Mouse (Mus musculus): Measurements from ENCODE around the gene Alg14. TPM values are rescaled to one million over a fixed set of nuclear protein-coding genes. Genes with fewer than 3 reads are reported as not detected.

Alg14 gene
- polyA plus RNA-seq, 1 experiment from 2014 or later, result 15.0 TPM

- Histone ChIP-seq H3K27me3 (ENCODE audit: control insufficient read depth, insufficient read depth, low read depth, low read length) (no peaks in the 10 kb centered on the region), H3K36me3 (ENCODE audit: control insufficient read depth, insufficient read depth) (no peaks in the 10 kb centered on the region), H3K4me1 (ENCODE audit: control insufficient read depth, low read depth, low read length) (no peaks in the 10 kb centered on the region), H3K4me3 (ENCODE audit: low read depth, low read length) (no peak overlapping the region), H3K27ac (ENCODE audit: low read length) (no peak overlapping the region), H3K9ac (ENCODE audit: low read depth, low read length) (no peak overlapping the region), H3K4me2 (ENCODE audit: low read depth, low read length) (no peak overlapping the region), H3K9me3 (replicated peaks; ENCODE audit: control insufficient read depth, low read length) (no peaks in the 10 kb centered on the region)
- no peak for ATAC-seq (ENCODE audit: low read depth)
- WGBS (ENCODE audit: insufficient replicate concordance), result 75% methylated on average over 6 of the region's 6 CpGs
Measured at GRCm38 (mm10) chr3:121336234-121336890, 44.8 kb downstream of the Alg14 start.

- Histone ChIP-seq H3K36me3 (ENCODE audit: control insufficient read depth, insufficient read depth) (no peaks in the 10 kb centered on the region), H3K4me2 (ENCODE audit: low read depth, low read length) (no peak overlapping the region), H3K4me1 (ENCODE audit: control insufficient read depth, low read depth, low read length) (no peaks in the 10 kb centered on the region), H3K27me3 (ENCODE audit: control insufficient read depth, insufficient read depth, low read depth, low read length) (no peaks in the 10 kb centered on the region), H3K4me3 (ENCODE audit: low read depth, low read length) (no peak overlapping the region), H3K9ac (ENCODE audit: low read depth, low read length) (no peak overlapping the region), H3K9me3 (replicated peaks; ENCODE audit: control insufficient read depth, low read length) (no peaks in the 10 kb centered on the region), H3K27ac (ENCODE audit: low read length) (no peak overlapping the region)
- WGBS (ENCODE audit: insufficient replicate concordance), result 43% methylated on average over 2 of the region's 2 CpGs
- no peak for ATAC-seq (ENCODE audit: low read depth)
Measured at GRCm38 (mm10) chr3:121338687-121339086, 47.1 kb downstream of the Alg14 start.

DNA sequence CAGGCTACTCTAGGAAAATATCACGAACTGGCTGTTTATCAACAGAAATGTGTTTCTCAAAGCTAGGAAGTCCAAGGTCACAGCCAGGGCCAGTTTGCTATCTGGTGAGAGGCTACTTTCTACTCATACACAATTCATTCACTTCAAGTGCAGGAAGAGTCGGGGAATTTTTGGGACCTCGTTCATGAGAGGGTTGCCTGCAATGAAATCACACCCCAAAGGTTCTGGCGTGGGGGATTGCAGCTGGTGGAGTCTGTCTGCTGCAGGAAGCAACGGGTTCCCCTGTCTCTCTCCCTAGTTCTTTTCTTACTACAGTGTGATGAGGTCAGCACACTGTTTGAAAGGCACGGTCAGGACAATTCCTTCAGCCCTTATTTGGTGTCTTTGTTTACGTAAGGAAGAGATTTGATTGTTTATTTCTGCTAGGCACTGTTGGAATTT, 48.8 kb downstream of the Alg14 start:
- peak overlapping the region; percentile 17; the same call in 1 of the 2 replicates for H3K27ac ChIP-seq (ENCODE audit: low read length)
- no peaks in the 10 kb centered on the region for H3K27me3 ChIP-seq (ENCODE audit: control insufficient read depth, insufficient read depth, low read depth, low read length)
- peaks cover 9% of the 10 kb centered on the region for H3K4me1 ChIP-seq (ENCODE audit: control insufficient read depth, low read depth, low read length)
- no peak overlapping the region for H3K4me2 ChIP-seq (ENCODE audit: low read depth, low read length)
- H3K36me3 ChIP-seq (ENCODE audit: control insufficient read depth, insufficient read depth), result no peaks in the 10 kb centered on the region
- H3K4me3 ChIP-seq (ENCODE audit: low read depth, low read length), result no peak overlapping the region
- H3K9ac ChIP-seq (ENCODE audit: low read depth, low read length), result no peak overlapping the region
- 27% methylated on average over 7 of the region's 7 CpGs for WGBS (ENCODE audit: insufficient replicate concordance)
- no peak for ATAC-seq (ENCODE audit: low read depth)
- no peaks in the 10 kb centered on the region for H3K9me3 ChIP-seq (replicated peaks; ENCODE audit: control insufficient read depth, low read length)

DNA sequence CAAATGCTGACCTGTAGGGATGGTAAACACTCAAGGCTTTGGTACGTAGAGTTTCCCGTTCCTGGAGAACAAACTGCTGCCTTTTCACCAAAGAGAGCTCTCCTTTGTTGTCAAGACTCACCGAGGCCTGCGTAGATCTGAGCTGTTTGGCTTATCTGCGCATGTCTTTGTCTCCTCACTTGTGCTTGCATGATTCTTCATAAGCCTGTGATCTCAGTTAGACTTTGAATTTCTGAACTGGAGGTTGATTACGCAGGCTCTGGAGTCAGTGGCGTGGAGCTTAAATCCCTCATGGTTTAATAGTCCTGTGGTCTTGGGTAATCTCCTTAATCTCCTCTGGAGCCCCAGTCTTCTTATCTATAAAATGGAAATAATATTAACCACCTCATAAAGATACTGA, 51.7 kb downstream of the Alg14 start:
- no peak overlapping the region for H3K4me3 ChIP-seq (ENCODE audit: low read depth, low read length)
- no peak overlapping the region for H3K9ac ChIP-seq (ENCODE audit: low read depth, low read length)
- no peaks in the 10 kb centered on the region for H3K36me3 ChIP-seq (ENCODE audit: control insufficient read depth, insufficient read depth)
- no peak overlapping the region for H3K27ac ChIP-seq (ENCODE audit: low read length)
- H3K4me1 ChIP-seq (ENCODE audit: control insufficient read depth, low read depth, low read length), result peaks cover 15% of the 10 kb centered on the region
- WGBS (ENCODE audit: insufficient replicate concordance), result 66% methylated on average over 7 of the region's 7 CpGs
- no peak for ATAC-seq (ENCODE audit: low read depth)
- no peaks in the 10 kb centered on the region for H3K27me3 ChIP-seq (ENCODE audit: control insufficient read depth, insufficient read depth, low read depth, low read length)
- H3K4me2 ChIP-seq (ENCODE audit: low read depth, low read length), result no peak overlapping the region
- H3K9me3 ChIP-seq (replicated peaks; ENCODE audit: control insufficient read depth, low read length), result no peaks in the 10 kb centered on the region

GRCm38 (mm10) chr3:121344056-121344945, 52.7 kb downstream of the Alg14 start:
- Histone ChIP-seq H3K4me1 (ENCODE audit: control insufficient read depth, low read depth, low read length) (peaks cover 15% of the 10 kb centered on the region), H3K9ac (ENCODE audit: low read depth, low read length) (no peak overlapping the region)

GRCm38 (mm10) chr3:121344951-121345642, 53.5 kb downstream of the Alg14 start:
- peaks cover 15% of the 10 kb centered on the region for H3K4me1 ChIP-seq (ENCODE audit: control insufficient read depth, low read depth, low read length)
- H3K9me3 ChIP-seq (replicated peaks; ENCODE audit: control insufficient read depth, low read length), result no peaks in the 10 kb centered on the region
- peak overlapping the region; percentile 51 for H3K27ac ChIP-seq (ENCODE audit: low read length)
- H3K27me3 ChIP-seq (ENCODE audit: control insufficient read depth, insufficient read depth, low read depth, low read length), result no peaks in the 10 kb centered on the region
- 15% methylated on average over 11 of the region's 11 CpGs for WGBS (ENCODE audit: insufficient replicate concordance)
- H3K36me3 ChIP-seq (ENCODE audit: control insufficient read depth, insufficient read depth), result no peaks in the 10 kb centered on the region
- H3K4me3 ChIP-seq (ENCODE audit: low read depth, low read length), result no peak overlapping the region
- ATAC-seq (ENCODE audit: low read depth), result no peak; the same call in 1 of the 2 replicates
- H3K9ac ChIP-seq (ENCODE audit: low read depth, low read length), result no peak overlapping the region
- H3K4me2 ChIP-seq (ENCODE audit: low read depth, low read length), result no peak overlapping the region

More at GRCm38 (mm10) chr3:121344056-121344945, 52.7 kb downstream of the Alg14 start:
- ATAC-seq (ENCODE audit: low read depth), result no peak
- WGBS (ENCODE audit: insufficient replicate concordance), result 25% methylated on average over 8 of the region's 8 CpGs
- Histone ChIP-seq H3K36me3 (ENCODE audit: control insufficient read depth, insufficient read depth) (no peaks in the 10 kb centered on the region), H3K27me3 (ENCODE audit: control insufficient read depth, insufficient read depth, low read depth, low read length) (no peaks in the 10 kb centered on the region), H3K27ac (ENCODE audit: low read length) (peak overlapping the region; percentile 51), H3K4me2 (ENCODE audit: low read depth, low read length) (no peak overlapping the region), H3K9me3 (replicated peaks; ENCODE audit: control insufficient read depth, low read length) (no peaks in the 10 kb centered on the region), H3K4me3 (ENCODE audit: low read depth, low read length) (no peak overlapping the region)

- ATAC-seq (ENCODE audit: low read depth), result peak; percentile 57
- Histone ChIP-seq H3K4me2 (ENCODE audit: low read depth, low read length) (no peak overlapping the region), H3K9ac (ENCODE audit: low read depth, low read length) (no peak overlapping the region), H3K27me3 (ENCODE audit: control insufficient read depth, insufficient read depth, low read depth, low read length) (no peaks in the 10 kb centered on the region), H3K27ac (ENCODE audit: low read length) (peak overlapping the region; percentile 49), H3K4me3 (ENCODE audit: low read depth, low read length) (no peak overlapping the region), H3K9me3 (replicated peaks; ENCODE audit: control insufficient read depth, low read length) (no peaks in the 10 kb centered on the region), H3K4me1 (ENCODE audit: control insufficient read depth, low read depth, low read length) (peaks cover 15% of the 10 kb centered on the region), H3K36me3 (ENCODE audit: control insufficient read depth, insufficient read depth) (no peaks in the 10 kb centered on the region)
- WGBS (ENCODE audit: insufficient replicate concordance), result 33% methylated on average over 6 of the region's 6 CpGs
Measured at GRCm38 (mm10) chr3:121345643-121346000, 54.0 kb downstream of the Alg14 start.

GRCm38 (mm10) chr3:121346507-121347267, 55.1 kb downstream of the Alg14 start:
- Histone ChIP-seq H3K4me2 (ENCODE audit: low read depth, low read length) (peak overlapping the region; percentile 23; the same call in 1 of the 2 replicates), H3K9me3 (replicated peaks; ENCODE audit: control insufficient read depth, low read length) (no peaks in the 10 kb centered on the region), H3K36me3 (ENCODE audit: control insufficient read depth, insufficient read depth) (no peaks in the 10 kb centered on the region), H3K27ac (ENCODE audit: low read length) (peak overlapping the region; percentile 59; the same call in 1 of the 2 replicates), H3K4me1 (ENCODE audit: control insufficient read depth, low read depth, low read length) (peaks cover 15% of the 10 kb centered on the region), H3K27me3 (ENCODE audit: control insufficient read depth, insufficient read depth, low read depth, low read length) (no peaks in the 10 kb centered on the region), H3K4me3 (ENCODE audit: low read depth, low read length) (no peak overlapping the region), H3K9ac (ENCODE audit: low read depth, low read length) (no peak overlapping the region)
- peak; percentile 85 for ATAC-seq (ENCODE audit: low read depth)
- 50% methylated on average over 12 of the region's 12 CpGs for WGBS (ENCODE audit: insufficient replicate concordance)

Data from liver, embryonic 16.5 days (tissue).